12 mouse cellular contexts compared by ENCODE assay signal in the genomic region with DNA sequence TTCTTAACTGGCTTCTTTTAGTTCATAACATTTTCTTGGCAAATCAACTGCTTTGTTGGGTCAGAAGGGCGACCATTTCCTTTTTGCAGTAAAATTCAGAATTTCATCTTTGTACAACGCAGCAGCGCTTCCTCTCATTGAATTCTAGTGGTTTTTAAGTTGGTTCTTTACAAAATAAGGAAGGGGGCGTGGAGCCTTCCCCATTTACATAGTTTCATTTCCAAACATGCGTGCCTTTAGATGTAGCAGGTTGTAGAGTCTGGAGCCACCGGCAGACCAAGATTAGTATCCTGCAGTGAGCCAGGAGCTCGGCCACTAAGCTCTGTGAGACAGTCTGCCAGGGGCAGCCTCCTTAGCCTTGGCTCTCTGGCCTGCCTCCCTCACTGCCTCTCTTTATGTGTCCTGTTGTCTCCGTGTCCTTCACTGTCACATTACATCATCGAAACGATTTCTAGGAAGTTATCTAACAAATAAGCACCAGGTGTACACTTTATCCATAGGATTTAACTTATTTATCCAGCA. TPM values are rescaled to one million over a fixed set of nuclear protein-coding genes. Genes with fewer than 3 reads are reported as not detected.
DNase-seq lines count a peak whose midpoint lies in the region; ATAC-seq and TF ChIP-seq lines count a peak whose summit lies in the region.
"Had no signal": no experiment of that assay in that cellular context is flagged by ENCODE, and none has a peak within 500 bp of the region (broad histone marks: within the 10 kb centered on the region; RNA-seq: fewer than 3 reads in every experiment).

No protein-coding gene starts in this region.

- 0 out of 2 replicates have a peak, but pooled peaks cover 12% of the 10 kb centered on the region for H3K4me1 ChIP-seq in kidney, embryonic 16.5 days (ENCODE audit: insufficient read depth, low read length)
- H3K4me1 ChIP-seq in kidney, embryonic 15.5 days, result peaks cover 8% of the 10 kb centered on the region; the same call in 1 of the 2 replicates
- no peaks in the 10 kb centered on the region; the same call in 1 of the 2 replicates for H3K4me1 ChIP-seq in bone marrow, adult 2 months (ENCODE audit: control insufficient read depth, insufficient read depth, low read length)

- no peak for TF ChIP-seq CTCF in bone marrow, adult 2 months (IDR thresholded peaks at IDR 0.05; ENCODE audit: control insufficient read depth, insufficient read depth, low read length)

- TF ChIP-seq POLR2A in bone marrow, adult 2 months (IDR thresholded peaks at IDR 0.05; ENCODE audit: borderline replicate concordance, control insufficient read depth, low read depth, low read length), result no peak

- no peak for ATAC-seq in kidney, embryonic 16.5 days (ENCODE audit: low FRiP score, low TSS enrichment)
- ATAC-seq in kidney, embryonic 15.5 days (replicated peaks; ENCODE audit: low FRiP score), result no peak
- ATAC-seq in megakaryocyte, adult 5-6 weeks (ENCODE audit: poor library complexity, severe bottlenecking), result peak; percentile 72

- H3K27me3 ChIP-seq in kidney, embryonic 16.5 days (ENCODE audit: insufficient read depth, low read length), result no peaks in the 10 kb centered on the region
- peaks cover 52% of the 10 kb centered on the region for H3K27me3 ChIP-seq in kidney, embryonic 15.5 days

- H3K9ac ChIP-seq in kidney, embryonic 16.5 days (replicated peaks; ENCODE audit: low read length), result no peak overlapping the region
- no peak overlapping the region for H3K9ac ChIP-seq in kidney, embryonic 15.5 days
- H3K9ac ChIP-seq: liver, embryonic 13.5 days had no signal

- H3K9me3 ChIP-seq in kidney, embryonic 16.5 days (ENCODE audit: low read length), result no peaks in the 10 kb centered on the region
- no peaks in the 10 kb centered on the region for H3K9me3 ChIP-seq in kidney, embryonic 15.5 days (replicated peaks)
- H3K9me3 ChIP-seq: liver, embryonic 13.5 days had no signal

- WGBS in kidney, embryonic 16.5 days, result 74% methylated on average over 10 of the region's 10 CpGs
- WGBS in kidney, embryonic 15.5 days, result 77% methylated on average over 10 of the region's 10 CpGs
- WGBS in bone marrow, adult 2 months, result 7% methylated on average over 10 of the region's 10 CpGs

- 0 out of 2 replicates have a peak overlapping the region, but pooled peaks have one; percentile 9 for H3K27ac ChIP-seq in kidney, embryonic 16.5 days (ENCODE audit: low read length)
- no peak overlapping the region for H3K27ac ChIP-seq in kidney, embryonic 15.5 days
- H3K27ac ChIP-seq in bone marrow, adult 2 months (ENCODE audit: control insufficient read depth, insufficient read depth, low read depth, low read length, poor library complexity), result peak overlapping the region; percentile 72
- H3K27ac ChIP-seq: liver, embryonic 13.5 days had no signal

- H3K4me2 ChIP-seq in kidney, embryonic 16.5 days (replicated peaks; ENCODE audit: low read depth, low read length), result no peak overlapping the region
- H3K4me2 ChIP-seq in kidney, embryonic 15.5 days, result no peak overlapping the region

- DNase-seq in cerebellum, adult 9-11 months, result peak; percentile 37
- DNase-seq in right cerebral cortex, postnatal 14 days, result no peak
- no peak for DNase-seq in left cerebral cortex, postnatal 14 days (ENCODE audit: low spot score in 2 of 2)
- no peak for DNase-seq in gastrocnemius, postnatal 4 days (ENCODE audit: low spot score in 2 of 2)
- DNase-seq: liver, embryonic 13.5 days had no signal

- H3K4me3 ChIP-seq in kidney, embryonic 16.5 days (ENCODE audit: low read length), result no peak overlapping the region
- H3K4me3 ChIP-seq in kidney, embryonic 15.5 days (replicated peaks), result no peak overlapping the region
- peak overlapping the region; percentile 43 for H3K4me3 ChIP-seq in bone marrow, adult 2 months (replicated peaks; ENCODE audit: control insufficient read depth, low read depth, low read length)
- H3K4me3 ChIP-seq: liver, embryonic 13.5 days had no signal

- intact Hi-C loops in left cerebral cortex, postnatal 14 days (cut with DNase I), result loop anchor here (5.0 kb wide), 1 partner anchor 630 kb away; no protein-coding TSS in a partner anchor

- H3K36me3 ChIP-seq in kidney, embryonic 16.5 days (ENCODE audit: insufficient read depth, low read length), result no peaks in the 10 kb centered on the region
- no peaks in the 10 kb centered on the region for H3K36me3 ChIP-seq in kidney, embryonic 15.5 days
- H3K36me3 ChIP-seq: liver, embryonic 13.5 days had no signal

RNA-seq across cellular contexts. Expression of a gene that starts 13.0 kb away (rescaled TPM):
- not detected in 2 replicates for polyA plus RNA-seq in kidney, embryonic 16.5 days (2015; fragmentation: Nextera tagmentation; extraction: Ambion mirVana)
- polyA plus RNA-seq in kidney, embryonic 15.5 days (2015; fragmentation: Nextera tagmentation; extraction: Ambion mirVana), result 0.24 TPM in 1 of 2 replicates, not detected in the other
- not detected in 2 replicates for polyA plus RNA-seq in bone marrow, adult 2 months (2011; ENCODE audit: insufficient read depth, insufficient read length, low replicate concordance, missing spikeins)
- total RNA-seq in megakaryocyte, adult 5-6 weeks (2015), result 0.07 TPM in 1 of 2 replicates, not detected in the other
- total RNA-seq in megakaryocyte, adult 5-6 weeks (2017), result 0.59 TPM in 1 of 2 replicates, not detected in the other
- under 1 TPM in 1 of 2 experiments, not detected in 1; 0.20 TPM for total RNA-seq in left cerebral cortex, postnatal 14 days (2021)
- total RNA-seq in gastrocnemius, postnatal 4 days (2021), result not detected
- total RNA-seq: adrenal gland, adult 2 months; ES-E14 had no signal
- polyA plus RNA-seq: adrenal gland, adult 2 months; large intestine, adult 2 months; liver, embryonic 13.5 days had no signal

RNA-seq across cellular contexts. Expression of a gene that starts 13.1 kb away (rescaled TPM):
- 28.1 and 31.3 TPM in 2 replicates for polyA plus RNA-seq in kidney, embryonic 16.5 days (2015; fragmentation: Nextera tagmentation; extraction: Ambion mirVana)
- polyA plus RNA-seq in kidney, embryonic 15.5 days (2015; fragmentation: Nextera tagmentation; extraction: Ambion mirVana), result 28.0 and 29.9 TPM in 2 replicates
- polyA plus RNA-seq in bone marrow, adult 2 months (2011; ENCODE audit: insufficient read depth, insufficient read length, low replicate concordance, missing spikeins), result 8.6 and 10.4 TPM in 2 replicates
- total RNA-seq in megakaryocyte, adult 5-6 weeks (2015), result 51.4 and 59.8 TPM in 2 replicates
- total RNA-seq in megakaryocyte, adult 5-6 weeks (2017), result 51.5 and 53.6 TPM in 2 replicates
- total RNA-seq in left cerebral cortex, postnatal 14 days (2021), result 10 to 100 TPM; 41.6 to 41.8 TPM
- total RNA-seq in gastrocnemius, postnatal 4 days (2021), result 10 to 100 TPM; 20.5 to 20.9 TPM

RNA-seq across cellular contexts. Expression of a gene that starts 39.4 kb away (rescaled TPM):
- not detected in 2 replicates for polyA plus RNA-seq in kidney, embryonic 16.5 days (2015; fragmentation: Nextera tagmentation; extraction: Ambion mirVana)
- polyA plus RNA-seq in kidney, embryonic 15.5 days (2015; fragmentation: Nextera tagmentation; extraction: Ambion mirVana), result 0.18 TPM in 1 of 2 replicates, not detected in the other
- not detected in 2 replicates for polyA plus RNA-seq in bone marrow, adult 2 months (2011; ENCODE audit: insufficient read depth, insufficient read length, low replicate concordance, missing spikeins)
- 0.65 and 0.98 TPM in 2 replicates for total RNA-seq in megakaryocyte, adult 5-6 weeks (2015)
- 0.98 and 1.3 TPM in 2 replicates for total RNA-seq in megakaryocyte, adult 5-6 weeks (2017)
- total RNA-seq in left cerebral cortex, postnatal 14 days (2021), result under 1 TPM; 0.47 to 0.59 TPM
- under 1 TPM; 0.91 to 0.93 TPM for total RNA-seq in gastrocnemius, postnatal 4 days (2021)
- polyA plus RNA-seq: liver, embryonic 13.5 days had no signal
